Mouse (Mus musculus) small intestine, adult 2 months (tissue): Measurements from ENCODE around the gene Ehhadh. TPM values are rescaled to one million over a fixed set of nuclear protein-coding genes. Genes with fewer than 3 reads are reported as not detected.

ENCODE experiments used
- H3K27ac ChIP-seq: fragments of 200-500 bp; 2 replicates; pipeline ENCODE4 v1.5.1; 2012; ENCODE audit warnings: low read depth, low read length, control low read depth, inconsistent platforms; ENCODE audit not compliant: insufficient read depth
- H3K27me3 ChIP-seq: fragments of 200-500 bp; 2 replicates; pipeline ENCODE4 v1.6.1; 2012; ENCODE audit warnings: mild to moderate bottlenecking, moderate library complexity, low read length, inconsistent platforms; ENCODE audit not compliant: control insufficient read depth, insufficient read depth
- H3K36me3 ChIP-seq: fragments of 200-500 bp; 2 replicates; pipeline ENCODE4 v1.6.1; 2012; ENCODE audit warnings: mild to moderate bottlenecking, low read length, control low read depth, inconsistent platforms; ENCODE audit not compliant: control insufficient read depth, insufficient read depth
- H3K4me1 ChIP-seq: fragments of 200-500 bp; 2 replicates; pipeline ENCODE4 v1.6.1; 2012; ENCODE audit warnings: low read length, inconsistent platforms, mixed read lengths; ENCODE audit not compliant: control insufficient read depth, insufficient read depth, insufficient read length
- H3K4me3 ChIP-seq: fragments of 200-500 bp; 2 replicates; pipeline ENCODE4 v1.5.1; 2012; ENCODE audit warnings: low read depth, mild to moderate bottlenecking, control low read depth, inconsistent platforms, low read length, moderate library complexity
- CTCF ChIP-seq: fragments of 200-500 bp; IDR thresholded peaks from 2 replicates; pipeline ENCODE4 v1.5.1; 2012; ENCODE audit warnings: low read depth, mild to moderate bottlenecking, control low read depth, inconsistent platforms, low read length, moderate library complexity, mixed read lengths; ENCODE audit not compliant: insufficient replicate concordance, insufficient read length; ENCODE audit errors: extremely low read depth
- POLR2A ChIP-seq: fragments of 200-500 bp; IDR thresholded peaks from 2 replicates; pipeline ENCODE4 v1.6.1; 2012; ENCODE audit warnings: low read depth, mild to moderate bottlenecking, control low read depth, inconsistent platforms, low read length, moderate library complexity
- WGBS: fragments of 180-500 bp; shearing (Covaris S2); methylation state at CpG from one replicate; pipeline ENCODE4 v1.1.7; 2018; 5-methylcytosine and 5-hydroxymethylcytosine counted together
- polyA plus RNA-seq: library from polyadenylated mRNA; depleted of rRNA; stranded (reverse); fragments of >200 nt; gene quantifications from 2 replicates; pipeline ENCODE4 v1.2.3, GENCODE M21; 2012

Gene Ehhadh
- polyA plus RNA-seq, 1 experiment, result 21.1 TPM

DNA sequence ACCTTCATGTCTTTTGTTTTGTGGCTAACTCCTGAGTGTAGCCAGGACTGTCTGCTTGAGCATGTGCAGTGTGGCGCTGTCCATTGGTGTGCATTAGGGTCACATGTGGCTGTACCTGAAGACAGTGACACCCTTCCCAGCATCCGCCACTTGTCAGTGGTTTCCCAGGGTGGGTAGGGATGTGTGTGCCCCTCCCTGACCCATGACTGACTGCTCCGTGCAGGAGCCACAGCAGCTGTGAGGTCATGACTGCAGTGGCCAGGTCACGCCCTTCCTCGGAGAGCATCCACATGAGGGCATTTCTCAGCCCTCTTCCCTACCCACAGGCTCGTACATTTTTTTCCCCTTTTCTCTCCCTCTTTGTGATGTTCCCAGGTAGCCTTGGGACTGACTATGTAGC is 43.2 kb upstream of the Ehhadh start:
- Histone ChIP-seq H3K27me3 (no peaks in the 10 kb centered on the region), H3K27ac (no peak overlapping the region), H3K36me3 (no peaks in the 10 kb centered on the region), H3K4me3 (no peak overlapping the region), H3K4me1 (peaks cover 24% of the 10 kb centered on the region)
- WGBS, result 58% methylated on average over 6 of the region's 6 CpGs
- TF ChIP-seq POLR2A, result no peak
- TF ChIP-seq CTCF, result no peak

GRCm38 (mm10) chr16:21829711-21830110 is 42.1 kb upstream of the Ehhadh start:
- Histone ChIP-seq H3K4me3 (no peak overlapping the region), H3K27ac (peak overlapping the region; percentile 31; the same call in 1 of the 2 replicates), H3K36me3 (no peaks in the 10 kb centered on the region), H3K27me3 (no peaks in the 10 kb centered on the region), H3K4me1 (peaks cover 19% of the 10 kb centered on the region)
- 10% methylated on average over 5 of the region's 5 CpGs for WGBS
- TF ChIP-seq POLR2A (no peak), CTCF (no peak)

DNA sequence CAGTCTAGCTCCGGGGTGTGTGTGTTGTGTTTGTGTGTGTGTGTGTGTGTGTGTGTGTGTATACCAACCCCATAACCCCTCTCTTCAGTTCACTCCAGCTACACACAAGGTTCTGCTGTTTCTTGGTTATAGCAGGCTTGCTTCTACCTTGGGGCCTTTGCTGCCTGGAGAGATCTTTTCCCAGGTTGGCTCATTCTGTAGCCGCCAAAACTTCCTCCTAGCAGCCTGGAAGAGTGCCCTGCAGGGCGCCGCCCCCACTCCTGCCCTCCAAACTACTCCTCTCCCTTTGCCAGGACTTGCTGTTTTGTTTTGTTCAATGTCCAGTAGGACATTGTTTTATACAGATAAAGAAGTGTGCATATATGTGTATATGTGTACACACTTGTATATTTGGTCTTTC is 40.0 kb upstream of the Ehhadh start:
- H3K27me3 ChIP-seq, result no peaks in the 10 kb centered on the region
- H3K36me3 ChIP-seq, result no peaks in the 10 kb centered on the region
- peak overlapping the region; percentile 65 for H3K4me3 ChIP-seq
- TF ChIP-seq CTCF (no peak), POLR2A (no peak)
- H3K4me1 ChIP-seq, result peaks cover 19% of the 10 kb centered on the region
- peak overlapping the region; percentile 96 for H3K27ac ChIP-seq
- 7% methylated on average over 4 of the region's 4 CpGs for WGBS

DNA sequence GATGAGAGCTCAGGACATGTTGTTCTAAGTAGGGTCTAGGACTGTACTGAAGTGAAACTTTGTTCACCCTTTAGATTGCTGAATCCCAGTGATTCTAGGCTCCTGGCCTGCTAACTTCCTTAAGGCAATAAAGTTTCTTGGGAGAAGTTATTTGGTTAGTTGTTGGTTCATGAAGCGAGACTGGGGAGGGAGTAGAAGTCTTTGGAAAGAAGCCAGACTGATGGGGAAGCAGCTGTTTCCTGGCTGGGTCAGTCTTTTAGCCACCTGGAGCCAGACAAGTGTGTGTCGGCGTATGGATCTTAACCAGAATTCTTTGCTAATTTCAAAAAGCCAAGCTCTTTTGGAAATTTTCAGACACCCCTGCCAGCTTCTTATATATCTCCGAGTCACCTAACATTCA is 39.5 kb upstream of the Ehhadh start:
- H3K27ac ChIP-seq, result peak overlapping the region; percentile 96
- no peaks in the 10 kb centered on the region for H3K27me3 ChIP-seq
- H3K36me3 ChIP-seq, result no peaks in the 10 kb centered on the region
- 7% methylated on average over 4 of the region's 4 CpGs for WGBS
- TF ChIP-seq CTCF (no peak), POLR2A (no peak)
- H3K4me3 ChIP-seq, result peak overlapping the region; percentile 65
- H3K4me1 ChIP-seq, result peaks cover 19% of the 10 kb centered on the region

DNA sequence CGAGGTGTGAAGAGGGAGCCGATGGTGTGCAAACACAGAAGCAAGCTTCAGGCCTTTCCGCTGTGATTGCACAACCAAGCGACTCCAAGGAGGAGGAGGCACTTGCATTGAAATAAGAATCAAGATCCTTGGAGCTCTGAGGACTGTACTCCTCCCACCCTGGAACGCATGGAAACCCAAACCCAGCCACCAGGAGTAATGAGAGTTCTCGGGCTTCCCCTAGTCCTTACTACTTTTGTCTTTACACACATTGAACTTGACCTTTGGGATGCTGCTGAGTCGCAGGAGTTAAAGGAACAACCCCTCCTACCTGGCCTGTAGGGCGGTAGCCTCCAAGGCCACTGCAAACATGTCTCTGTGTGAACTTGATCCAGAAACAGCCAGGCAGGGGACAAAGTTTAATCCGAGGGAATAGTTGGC is 38.0 kb upstream of the Ehhadh start:
- TF ChIP-seq CTCF, result no peak
- no peak for TF ChIP-seq POLR2A
- 22% methylated on average over 9 of the region's 9 CpGs for WGBS
- H3K4me3 ChIP-seq, result no peak overlapping the region

DNA sequence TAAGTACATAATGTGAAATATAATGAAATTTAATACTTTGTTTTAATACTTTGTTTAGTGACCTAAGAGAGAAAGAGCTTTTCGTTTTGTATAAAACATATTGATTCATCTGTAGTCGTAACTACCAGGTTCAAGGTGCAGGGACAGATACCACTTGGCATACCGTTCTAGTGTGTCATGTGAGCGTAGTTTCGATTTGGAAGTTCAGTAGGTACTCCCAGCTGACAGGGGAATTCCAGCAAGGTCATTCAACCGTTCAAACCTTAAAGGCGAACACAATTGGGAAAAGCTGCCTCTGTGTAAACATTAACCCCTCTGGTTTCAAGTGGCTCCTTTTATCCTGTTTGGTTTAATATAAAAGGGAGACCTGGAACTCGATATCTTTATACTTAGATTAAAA is 31.0 kb upstream of the Ehhadh start:
- 15% methylated on average over 8 of the region's 8 CpGs for WGBS
- no peaks in the 10 kb centered on the region for H3K27me3 ChIP-seq
- H3K4me3 ChIP-seq, result no peak overlapping the region

More for the DNA sequence above, 38.0 kb upstream of the Ehhadh start:
- Histone ChIP-seq H3K4me1 (peaks cover 12% of the 10 kb centered on the region), H3K27me3 (no peaks in the 10 kb centered on the region), H3K36me3 (no peaks in the 10 kb centered on the region), H3K27ac (peak overlapping the region; percentile 62)

GRCm38 (mm10) chr16:21818132-21818531 is 30.5 kb upstream of the Ehhadh start:
- Histone ChIP-seq H3K4me1 (peaks cover 7% of the 10 kb centered on the region; the same call in 1 of the 2 replicates), H3K27me3 (no peaks in the 10 kb centered on the region), H3K27ac (peak overlapping the region; percentile 20), H3K4me3 (no peak overlapping the region), H3K36me3 (no peaks in the 10 kb centered on the region)
- TF ChIP-seq CTCF, result no peak
- TF ChIP-seq POLR2A, result no peak
- WGBS, result 13% methylated on average over 9 of the region's 9 CpGs

More for the DNA sequence above, 31.0 kb upstream of the Ehhadh start:
- TF ChIP-seq CTCF (no peak), POLR2A (no peak)
- Histone ChIP-seq H3K4me1 (peaks cover 7% of the 10 kb centered on the region; the same call in 1 of the 2 replicates), H3K27ac (no peak overlapping the region), H3K36me3 (no peaks in the 10 kb centered on the region)

- 59% methylated on average over 7 of the region's 7 CpGs for WGBS
- Histone ChIP-seq H3K27me3 (no peaks in the 10 kb centered on the region), H3K4me1 (peaks cover 7% of the 10 kb centered on the region; the same call in 1 of the 2 replicates), H3K4me3 (no peak overlapping the region), H3K27ac (no peak overlapping the region), H3K36me3 (no peaks in the 10 kb centered on the region)
- TF ChIP-seq POLR2A, result no peak
- TF ChIP-seq CTCF, result no peak
Observed at GRCm38 (mm10) chr16:21815669-21816010, 28.0 kb upstream of the Ehhadh start.
